Mouse (Mus musculus) midbrain, embryonic 13.5 days (tissue): ENCODE measurements at regions not wholly inside any gene's neighbourhood (a gene's known extent, or its start where the extent isn't known, plus 50 kb on each side); places are given as distances from the start of the nearest gene placed in this dataset.

Experiments used
- ATAC-seq: fragments of 200-750 bp; cut with Nextera tagmentation; 2 replicates; pipeline ENCODE4 v1.8.0; 2017; ENCODE audit warnings: mild to moderate bottlenecking, moderate TSS enrichment, moderate library complexity
- H3K27ac ChIP-seq: fragments of 300-500 bp; sonication (generic); 2 replicates; pipeline ENCODE4 v1.5.1; 2015; ENCODE audit warnings: inconsistent platforms, mild to moderate bottlenecking, moderate library complexity
- H3K27me3 ChIP-seq: fragments of 300-500 bp; sonication (generic); 2 replicates; pipeline ENCODE4 v1.6.1; 2015; ENCODE audit warnings: mild to moderate bottlenecking, inconsistent platforms
- H3K36me3 ChIP-seq: fragments of 300-500 bp; sonication (generic); 2 replicates; pipeline ENCODE4 v1.6.1; 2015; ENCODE audit warnings: mild to moderate bottlenecking, inconsistent platforms
- H3K4me1 ChIP-seq: fragments of 300-500 bp; sonication (generic); replicated peaks from 2 replicates; pipeline ENCODE4 v1.6.1; 2015; ENCODE audit warnings: inconsistent platforms
- H3K4me2 ChIP-seq: fragments of 300-500 bp; sonication (generic); replicated peaks from 2 replicates; pipeline ENCODE4 v1.6.1; 2015; ENCODE audit warnings: moderate library complexity, mild to moderate bottlenecking, inconsistent platforms
- H3K4me3 ChIP-seq: fragments of 300-500 bp; sonication (generic); replicated peaks from 2 replicates; pipeline ENCODE4 v1.5.1; 2015; ENCODE audit warnings: mild to moderate bottlenecking, inconsistent platforms
- H3K9ac ChIP-seq: fragments of 300-500 bp; sonication (generic); replicated peaks from 2 replicates; pipeline ENCODE4 v1.6.1; 2015; ENCODE audit warnings: mild to moderate bottlenecking, inconsistent platforms
- H3K9me3 ChIP-seq: fragments of 300-500 bp; sonication (generic); 2 replicates; pipeline ENCODE4 v1.6.1; 2016; ENCODE audit warnings: mild to moderate bottlenecking, inconsistent platforms
- WGBS: fragments of 180-500 bp; shearing (Covaris S2); methylation state at CpG from one replicate; pipeline ENCODE4 v1.1.7; 2015; 5-methylcytosine and 5-hydroxymethylcytosine counted together

DNA sequence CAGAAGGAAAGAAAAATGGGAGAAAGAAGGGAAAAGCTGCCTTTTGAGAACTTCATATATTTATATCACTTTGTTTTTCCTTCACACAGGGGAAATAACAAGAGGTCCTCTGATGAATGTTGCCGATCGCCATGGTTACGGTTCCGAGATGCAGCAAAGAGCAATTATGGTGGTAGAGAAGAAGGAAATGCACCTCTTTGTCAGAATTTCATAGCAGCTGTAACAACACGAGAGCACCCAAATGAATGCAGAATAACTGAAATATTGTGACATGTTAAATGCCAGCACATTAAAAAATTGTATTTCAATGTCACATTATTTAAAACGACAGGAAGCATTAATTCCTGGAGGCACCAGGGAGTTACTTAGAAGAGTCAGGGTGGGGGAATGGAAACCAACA is 279.4 kb downstream of the Mctp2 start:
- 74% methylated on average over 6 of the region's 6 CpGs for WGBS
- no peak for ATAC-seq
- no peaks in the 10 kb centered on the region for H3K9me3 ChIP-seq

GRCm38 (mm10) chr7:72009115-72009514 is 297.3 kb downstream of the Mctp2 start:
- Histone ChIP-seq H3K9ac (no peak overlapping the region), H3K4me3 (no peak overlapping the region), H3K27me3 (no peaks in the 10 kb centered on the region), H3K4me2 (no peak overlapping the region), H3K4me1 (no peaks in the 10 kb centered on the region), H3K36me3 (no peaks in the 10 kb centered on the region), H3K27ac (no peak overlapping the region), H3K9me3 (no peaks in the 10 kb centered on the region)
- WGBS: 93% methylated on average over 11 of the region's 11 CpGs
- ATAC-seq: no peak

More for the DNA sequence above, 279.4 kb downstream of the Mctp2 start:
- Histone ChIP-seq H3K9ac (no peak overlapping the region), H3K27me3 (no peaks in the 10 kb centered on the region), H3K4me2 (no peak overlapping the region), H3K4me1 (no peaks in the 10 kb centered on the region), H3K36me3 (no peaks in the 10 kb centered on the region), H3K27ac (no peak overlapping the region), H3K4me3 (no peak overlapping the region)

GRCm38 (mm10) chr7:72004311-72004710 is 302.1 kb downstream of the Mctp2 start:
- Histone ChIP-seq H3K27me3 (no peaks in the 10 kb centered on the region), H3K4me2 (no peak overlapping the region), H3K27ac (no peak overlapping the region), H3K4me1 (no peaks in the 10 kb centered on the region), H3K9ac (no peak overlapping the region), H3K9me3 (no peaks in the 10 kb centered on the region), H3K36me3 (no peaks in the 10 kb centered on the region), H3K4me3 (no peak overlapping the region)
- 65% methylated on average over 3 of the region's 3 CpGs for WGBS
- no peak for ATAC-seq

DNA sequence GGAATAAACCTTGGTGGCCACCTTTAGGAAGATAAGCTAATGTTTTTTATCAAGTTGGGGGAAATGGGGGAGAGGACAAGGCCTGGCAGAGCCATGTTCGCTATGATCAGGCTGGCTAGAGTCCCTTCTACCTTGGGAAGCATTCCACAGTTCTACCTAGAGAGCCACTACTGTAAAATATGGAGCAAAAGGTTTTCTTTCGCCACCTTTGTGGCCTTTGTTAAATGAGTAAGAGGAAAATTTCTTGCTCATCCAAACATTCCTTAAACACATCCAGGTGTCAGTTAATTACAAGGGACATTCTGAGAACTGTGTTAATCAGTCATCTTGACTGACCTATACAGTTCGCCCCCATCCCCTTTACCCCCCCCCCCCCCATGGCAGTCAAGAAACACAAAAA is 313.9 kb downstream of the Mctp2 start:
- H3K4me1 ChIP-seq: no peaks in the 10 kb centered on the region
- no peaks in the 10 kb centered on the region for H3K9me3 ChIP-seq
- no peak overlapping the region for H3K4me2 ChIP-seq
- H3K27me3 ChIP-seq: no peaks in the 10 kb centered on the region
- no peak for ATAC-seq
- 93% methylated on average over 3 of the region's 3 CpGs for WGBS
- no peak overlapping the region for H3K4me3 ChIP-seq
- H3K9ac ChIP-seq: no peak overlapping the region
- H3K27ac ChIP-seq: no peak overlapping the region
- H3K36me3 ChIP-seq: no peaks in the 10 kb centered on the region

- 91% methylated on average over 3 of the region's 3 CpGs for WGBS
These were observed 314.6 kb downstream of the Mctp2 start for GRCm38 (mm10) chr7:71991835-71992234.

GRCm38 (mm10) chr7:71991206-71991605 is 315.2 kb downstream of the Mctp2 start:
- H3K27me3 ChIP-seq: no peaks in the 10 kb centered on the region
- no peak for ATAC-seq
- 89% methylated on average over 4 of the region's 4 CpGs for WGBS
- no peaks in the 10 kb centered on the region for H3K9me3 ChIP-seq
- no peak overlapping the region for H3K27ac ChIP-seq
- no peak overlapping the region for H3K4me2 ChIP-seq
- H3K4me3 ChIP-seq: no peak overlapping the region
- no peaks in the 10 kb centered on the region for H3K4me1 ChIP-seq
- no peak overlapping the region for H3K9ac ChIP-seq
- H3K36me3 ChIP-seq: no peaks in the 10 kb centered on the region

More at GRCm38 (mm10) chr7:71991835-71992234, 314.6 kb downstream of the Mctp2 start:
- H3K9me3 ChIP-seq: no peaks in the 10 kb centered on the region
- H3K4me2 ChIP-seq: no peak overlapping the region
- no peak for ATAC-seq
- no peak overlapping the region for H3K27ac ChIP-seq
- H3K36me3 ChIP-seq: no peaks in the 10 kb centered on the region
- H3K9ac ChIP-seq: no peak overlapping the region
- H3K4me3 ChIP-seq: no peak overlapping the region
- H3K4me1 ChIP-seq: no peaks in the 10 kb centered on the region
- no peaks in the 10 kb centered on the region for H3K27me3 ChIP-seq

GRCm38 (mm10) chr7:71966015-71966414 is 340.4 kb downstream of the Mctp2 start:
- WGBS: 79% methylated on average over 4 of the region's 4 CpGs
- no peak overlapping the region for H3K4me3 ChIP-seq
- no peak overlapping the region for H3K4me2 ChIP-seq
- no peaks in the 10 kb centered on the region for H3K9me3 ChIP-seq
- no peak overlapping the region for H3K27ac ChIP-seq
- peaks cover 3% of the 10 kb centered on the region for H3K4me1 ChIP-seq
- no peaks in the 10 kb centered on the region for H3K27me3 ChIP-seq
- no peak for ATAC-seq
- no peak overlapping the region for H3K9ac ChIP-seq
- no peaks in the 10 kb centered on the region for H3K36me3 ChIP-seq

- Histone ChIP-seq H3K9me3 (no peaks in the 10 kb centered on the region), H3K9ac (no peak overlapping the region), H3K4me2 (no peak overlapping the region), H3K27ac (no peak overlapping the region), H3K4me3 (no peak overlapping the region), H3K27me3 (no peaks in the 10 kb centered on the region), H3K4me1 (peaks cover 13% of the 10 kb centered on the region), H3K36me3 (no peaks in the 10 kb centered on the region)
- 78% methylated on average over 4 of the region's 4 CpGs for WGBS
- ATAC-seq: no peak
These were observed 343.0 kb downstream of the Mctp2 start for GRCm38 (mm10) chr7:71963456-71963855.

- Histone ChIP-seq H3K9me3 (no peaks in the 10 kb centered on the region), H3K4me1 (peaks cover 13% of the 10 kb centered on the region), H3K9ac (no peak overlapping the region), H3K4me2 (no peak overlapping the region), H3K27ac (no peak overlapping the region), H3K27me3 (no peaks in the 10 kb centered on the region), H3K4me3 (no peak overlapping the region), H3K36me3 (no peaks in the 10 kb centered on the region)
- 96% methylated on average over 3 of the region's 3 CpGs for whole genome bisulfite sequencing
- no peak for ATAC-seq
These were observed 343.6 kb downstream of the Mctp2 start for GRCm38 (mm10) chr7:71962851-71963250.

GRCm38 (mm10) chr7:71960453-71961230 is 345.8 kb downstream of the Mctp2 start:
- 3% methylated on average over 11 of the region's 11 CpGs for WGBS
- Histone ChIP-seq H3K9ac (peak overlapping the region; percentile 34; the same call in 1 of the 2 replicates), H3K27ac (peak overlapping the region; percentile 7; the same call in 1 of the 2 replicates), H3K4me2 (peak overlapping the region; percentile 47), H3K4me3 (peak overlapping the region; percentile 17), H3K9me3 (no peaks in the 10 kb centered on the region), H3K36me3 (no peaks in the 10 kb centered on the region), H3K27me3 (no peaks in the 10 kb centered on the region), H3K4me1 (peaks cover 13% of the 10 kb centered on the region)
- ATAC-seq: peak; percentile 76

DNA sequence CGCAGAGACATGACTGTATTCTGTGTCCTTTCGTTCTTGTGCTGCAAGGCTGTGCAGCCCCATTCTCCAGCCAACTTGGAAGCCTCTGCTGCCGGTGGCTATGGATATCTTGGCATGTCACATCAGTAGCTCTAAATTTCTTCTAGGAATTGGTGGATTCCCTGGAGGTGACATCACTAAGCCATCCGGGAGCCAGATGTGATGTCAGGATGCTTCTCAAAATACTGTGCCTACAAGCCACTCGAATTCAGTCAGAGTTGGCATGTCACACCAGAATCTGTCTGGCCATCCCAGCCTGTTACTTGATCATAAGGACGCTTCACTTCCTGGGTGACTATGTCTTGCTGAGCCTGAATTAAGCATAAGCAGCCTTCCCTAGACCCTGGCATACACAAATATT is 359.9 kb downstream of the Mctp2 start:
- no peaks in the 10 kb centered on the region for H3K36me3 ChIP-seq
- H3K27ac ChIP-seq: no peak overlapping the region
- no peak overlapping the region for H3K9ac ChIP-seq
- no peaks in the 10 kb centered on the region for H3K9me3 ChIP-seq
- no peak for ATAC-seq
- H3K27me3 ChIP-seq: no peaks in the 10 kb centered on the region
- H3K4me1 ChIP-seq: peaks cover 23% of the 10 kb centered on the region
- H3K4me3 ChIP-seq: no peak overlapping the region
- no peak overlapping the region for H3K4me2 ChIP-seq
- 91% methylated on average over 6 of the region's 6 CpGs for WGBS

- Histone ChIP-seq H3K9ac (no peak overlapping the region), H3K27me3 (no peaks in the 10 kb centered on the region), H3K27ac (no peak overlapping the region), H3K9me3 (no peaks in the 10 kb centered on the region), H3K4me2 (peak overlapping the region; percentile 6; the same call in 1 of the 2 replicates), H3K4me3 (no peak overlapping the region), H3K4me1 (peaks cover 24% of the 10 kb centered on the region), H3K36me3 (no peaks in the 10 kb centered on the region)
- peak; percentile 50; the same call in 1 of the 2 replicates for ATAC-seq
- WGBS: 33% methylated on average over 16 of the region's 16 CpGs
These were observed 363.0 kb downstream of the Mctp2 start for GRCm38 (mm10) chr7:71943078-71944042.
